Mouse (Mus musculus): ENCODE measurements at regions not wholly inside any gene's neighbourhood (a gene's known extent, or its start where the extent isn't known, plus 50 kb on each side); places are given as distances from the start of the nearest gene placed in this dataset.
"Not testable (repeated sequence)": the region's sequence is repeated elsewhere in the genome, so short reads cannot be mapped to it uniquely, and the experiment has no call there.

DNA sequence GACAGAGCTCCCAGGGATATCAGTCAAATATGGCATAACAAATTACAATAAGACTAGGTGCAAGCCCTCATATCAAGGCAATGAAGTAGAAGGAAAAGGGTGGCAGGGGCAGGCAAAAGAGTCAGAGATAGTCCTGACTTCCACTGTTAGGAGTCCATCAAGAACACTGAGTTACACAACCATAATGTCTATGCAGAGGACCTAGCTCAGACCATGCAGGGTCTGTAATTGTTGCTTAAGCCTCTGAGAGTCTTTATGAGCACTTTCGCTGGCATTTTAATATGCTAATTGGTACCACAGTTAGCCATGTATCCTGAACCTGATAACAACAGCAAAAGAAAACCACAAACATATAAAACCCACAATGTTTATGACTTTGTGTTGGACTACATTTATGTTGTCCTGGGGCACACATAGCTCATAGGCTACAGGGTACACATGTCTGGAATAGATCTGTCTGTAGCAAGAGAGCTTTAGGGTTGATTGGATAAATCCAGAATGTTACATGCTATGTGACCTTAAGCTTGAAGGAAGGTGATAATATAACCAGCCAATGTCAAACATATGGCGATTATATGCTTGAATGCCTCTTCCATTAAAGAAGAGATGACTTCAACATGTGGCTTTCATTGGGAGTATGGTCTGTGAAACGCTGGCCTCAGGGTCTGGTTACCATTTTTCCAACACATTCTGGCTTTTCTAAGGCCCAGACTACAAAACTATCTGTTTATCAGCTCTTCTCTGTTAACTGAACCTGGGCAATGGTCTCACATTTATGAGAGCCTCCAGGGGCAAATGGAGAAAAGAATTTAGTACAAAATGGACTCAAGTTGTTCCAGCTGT is 836.6 kb downstream of the Gm9195 start:
- DNase-seq (ENCODE audit: low spot score), result no peak

DNA sequence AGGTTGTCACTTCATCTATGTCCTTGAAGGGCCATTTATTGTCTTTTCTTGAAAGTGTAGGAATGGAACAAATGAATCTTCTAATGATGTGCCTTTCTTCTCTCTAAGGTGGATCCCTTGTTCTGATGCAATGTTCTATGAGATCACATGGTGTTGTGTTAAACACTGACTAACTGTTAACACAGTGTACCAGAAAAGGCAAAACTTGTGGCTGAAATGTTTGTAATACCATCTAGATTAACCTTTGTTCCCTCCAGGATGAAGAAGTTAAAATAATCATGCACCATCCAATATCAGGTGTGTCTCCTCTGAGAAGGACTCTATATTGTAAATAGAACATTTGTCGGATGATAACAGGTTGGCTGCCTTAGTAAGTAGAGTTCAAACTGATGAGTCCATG is 849.1 kb downstream of the Gm9195 start:
- DNase-seq (ENCODE audit: low spot score), result no peak

DNA sequence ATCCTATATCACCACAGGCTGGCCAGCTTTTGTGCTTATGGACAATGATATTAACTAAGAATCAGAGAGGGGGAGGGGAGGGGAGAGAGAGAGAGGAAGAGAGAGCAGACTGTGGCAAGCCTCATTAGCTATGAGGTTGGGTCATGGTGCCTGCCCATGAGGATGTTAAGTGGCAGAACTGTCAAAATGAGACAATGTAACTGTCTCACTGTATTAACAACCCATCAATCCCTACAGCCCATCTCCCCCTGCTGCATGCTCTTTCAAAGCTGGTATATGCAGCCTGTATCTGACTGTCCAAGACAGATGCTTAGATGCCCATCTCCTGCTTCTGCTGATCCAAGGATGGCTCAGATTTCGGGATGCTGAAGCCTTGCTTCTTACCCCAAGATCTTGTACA is 852.6 kb downstream of the Gm9195 start:
- no peak for DNase-seq (ENCODE audit: low spot score)

GRCm38 (mm10) chr14:71635091-71635490 is 856.5 kb downstream of the Gm9195 start:
- no peak for DNase-seq (ENCODE audit: low spot score)

- peak; percentile 54 for DNase-seq (ENCODE audit: low spot score)
Observed at GRCm38 (mm10) chr14:71609698-71610301, 881.8 kb downstream of the Gm9195 start.

DNA sequence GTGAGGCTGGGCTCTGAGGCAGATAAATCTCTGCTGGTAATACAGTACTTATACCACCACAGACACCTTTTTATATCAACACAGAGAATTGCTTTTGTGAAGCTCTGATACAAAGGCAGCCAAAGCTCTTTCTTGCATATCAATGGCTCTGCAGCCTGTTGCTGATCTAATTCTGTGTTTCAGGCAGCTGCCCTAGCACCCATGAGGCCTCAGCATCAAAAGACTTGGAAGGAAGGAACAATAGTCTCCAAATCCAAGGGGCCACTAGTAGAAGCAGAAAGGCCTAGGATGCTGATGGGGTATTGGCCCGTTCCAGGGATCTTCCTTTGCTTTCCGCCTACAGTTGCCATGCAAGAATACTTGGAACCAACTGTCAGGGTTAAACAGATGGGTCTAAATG is 887.9 kb downstream of the Gm9195 start:
- no peak for DNase-seq (ENCODE audit: low spot score)

DNA sequence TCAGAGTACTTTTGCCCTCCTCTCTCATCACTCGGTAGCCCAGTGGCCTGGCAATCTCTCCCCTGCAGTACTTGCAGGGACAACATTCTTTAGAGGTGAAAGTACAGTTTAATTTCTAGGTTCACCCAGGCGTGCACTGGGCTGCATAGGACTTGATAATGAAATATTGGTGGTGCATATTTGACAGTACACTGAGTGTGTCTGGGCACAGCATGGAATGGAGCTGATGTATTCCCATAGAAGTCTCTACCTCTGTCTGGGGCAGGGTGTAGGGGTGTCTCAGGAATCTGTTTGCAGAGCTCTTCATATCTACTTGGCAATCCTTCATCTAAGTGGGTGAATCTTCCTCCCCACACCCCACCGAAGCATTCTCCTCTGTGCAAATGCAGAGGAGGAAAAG is 893.8 kb downstream of the Gm9195 start:
- DNase-seq (ENCODE audit: low spot score), result no peak

- no peak for DNase-seq (ENCODE audit: low spot score)
Observed at GRCm38 (mm10) chr14:71588694-71589240, 902.9 kb downstream of the Gm9195 start.

- DNase-seq (ENCODE audit: low spot score), result no peak
Observed at GRCm38 (mm10) chr14:71588006-71588405, 903.6 kb downstream of the Gm9195 start.

DNA sequence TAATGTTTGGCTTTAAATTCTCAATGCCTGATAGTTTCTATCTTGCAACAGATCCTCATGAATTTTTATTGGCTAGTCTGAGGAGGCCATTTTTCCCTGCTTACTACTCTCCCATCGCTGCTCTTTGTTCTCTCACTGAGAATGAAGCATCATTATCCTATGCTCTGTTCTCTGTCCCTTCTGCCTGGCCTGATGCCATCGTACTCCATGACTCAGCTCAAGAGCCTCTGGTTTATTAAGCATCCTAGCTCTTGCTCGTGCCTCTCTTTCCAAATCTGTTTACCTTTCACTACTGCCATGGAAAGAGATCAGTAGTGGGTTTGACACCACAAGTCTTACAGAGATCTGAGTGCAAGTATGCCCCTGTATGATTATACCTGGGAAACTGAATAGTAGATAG is 926.8 kb downstream of the Gm9195 start:
- DNase-seq (ENCODE audit: low spot score), result no peak

DNA sequence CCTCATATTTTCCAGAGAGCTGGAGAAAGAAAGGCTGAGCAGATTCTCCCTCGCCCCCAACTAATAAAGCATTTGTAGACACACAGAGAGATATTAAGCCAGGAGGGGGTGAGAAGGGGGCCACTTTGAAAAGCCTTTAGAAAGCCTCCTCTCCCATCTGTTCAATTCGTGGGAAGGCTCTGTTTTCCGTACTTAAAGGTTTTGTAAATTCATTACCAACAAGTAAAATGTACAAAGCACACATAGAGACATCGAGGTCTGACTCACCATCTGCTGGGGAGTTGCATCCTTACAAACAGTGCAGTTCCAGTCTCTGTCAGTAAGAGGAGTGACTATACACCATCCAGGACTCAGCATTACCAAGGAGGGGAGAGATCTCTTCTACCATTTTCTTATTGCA is 929.7 kb downstream of the Gm9195 start:
- DNase-seq (ENCODE audit: low spot score), result no peak

DNA sequence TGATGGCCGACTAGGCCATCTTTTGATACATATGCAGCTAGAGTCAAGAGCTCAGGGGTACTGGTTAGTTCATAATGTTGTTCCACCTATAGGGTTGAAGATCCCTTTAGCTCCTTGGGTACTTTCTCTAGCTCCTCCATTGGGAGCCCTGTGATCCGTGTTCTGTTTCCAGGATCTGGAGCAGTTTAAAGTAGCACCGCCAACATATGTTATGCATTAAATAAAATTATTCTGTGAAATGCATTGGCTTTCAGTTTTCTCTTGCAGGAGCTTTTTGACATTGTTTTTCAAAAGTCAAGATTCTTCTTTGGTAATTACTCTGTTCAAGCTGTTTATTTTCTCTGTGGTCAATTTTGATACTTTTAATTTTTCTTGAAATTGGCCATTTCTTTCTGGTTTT is 937.3 kb downstream of the Gm9195 start:
- DNase-seq (ENCODE audit: low spot score), result not testable (repeated sequence)

- no peak for DNase-seq (ENCODE audit: low spot score)
Observed at GRCm38 (mm10) chr14:71543580-71543979, 943.9 kb upstream of the Fam160b2 start.

- peak; percentile 9 for DNase-seq (ENCODE audit: low spot score)
Observed at GRCm38 (mm10) chr14:71532074-71532659, 932.5 kb upstream of the Fam160b2 start.

DNA sequence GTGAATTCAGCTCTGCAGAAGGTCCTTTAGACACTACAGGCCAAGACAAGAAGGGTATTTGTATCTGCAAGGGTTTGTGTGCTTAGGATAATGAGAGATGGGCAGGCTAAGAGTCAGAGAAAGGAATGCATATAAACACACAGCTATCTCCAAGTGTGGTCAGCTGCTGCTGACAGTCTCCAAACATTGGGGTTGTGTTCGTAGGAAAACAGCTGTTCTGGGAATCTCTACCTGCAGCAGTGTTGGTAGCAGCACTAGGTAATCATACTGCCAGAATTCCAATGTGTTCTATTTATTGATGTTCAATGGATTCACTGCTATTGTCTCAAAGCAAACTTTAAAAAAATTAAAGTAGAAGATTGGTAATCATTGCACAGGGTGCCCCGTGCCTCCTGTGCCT is 931.7 kb upstream of the Fam160b2 start:
- DNase-seq (ENCODE audit: low spot score), result no peak

DNA sequence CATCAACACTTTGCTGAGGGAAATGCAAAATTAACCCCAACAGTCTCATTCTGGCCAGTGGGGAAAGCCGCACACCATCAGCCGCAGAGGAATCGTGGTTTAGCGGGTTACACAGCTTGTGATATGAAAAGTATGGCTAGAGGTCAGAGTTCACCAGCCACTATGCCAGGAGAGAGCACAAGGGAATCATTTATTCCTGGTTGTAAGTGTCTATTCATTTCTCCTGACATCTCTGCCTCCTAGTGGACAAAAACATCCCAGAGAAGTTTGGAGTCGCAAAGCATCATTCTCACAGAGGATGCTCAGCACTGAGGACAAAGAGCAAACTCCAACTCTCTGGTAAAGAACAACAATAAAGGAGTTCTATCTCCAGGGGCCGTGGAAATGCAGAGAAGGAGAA is 930.8 kb upstream of the Fam160b2 start:
- DNase-seq (ENCODE audit: low spot score), result peak; percentile 11

DNA sequence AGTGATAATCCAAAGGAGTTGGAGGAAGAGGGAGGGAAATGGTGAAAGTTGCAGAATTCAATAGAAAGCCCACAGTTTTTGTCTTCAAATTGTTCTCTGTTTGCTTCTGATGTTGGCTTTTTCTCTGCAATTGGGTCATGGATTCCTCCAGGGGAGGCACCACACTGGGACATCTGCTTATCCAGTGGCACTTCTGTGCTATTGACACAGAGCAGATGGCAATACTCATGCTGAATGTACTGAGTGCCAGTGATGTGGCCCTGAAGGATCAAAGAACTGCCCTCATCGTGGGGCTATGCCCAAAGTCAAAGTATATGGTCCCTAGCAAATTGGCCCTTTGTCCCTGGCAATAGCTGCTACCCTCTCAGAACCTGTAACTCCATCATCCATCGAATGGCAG is 918.9 kb upstream of the Fam160b2 start:
- DNase-seq (ENCODE audit: low spot score), result no peak

DNA sequence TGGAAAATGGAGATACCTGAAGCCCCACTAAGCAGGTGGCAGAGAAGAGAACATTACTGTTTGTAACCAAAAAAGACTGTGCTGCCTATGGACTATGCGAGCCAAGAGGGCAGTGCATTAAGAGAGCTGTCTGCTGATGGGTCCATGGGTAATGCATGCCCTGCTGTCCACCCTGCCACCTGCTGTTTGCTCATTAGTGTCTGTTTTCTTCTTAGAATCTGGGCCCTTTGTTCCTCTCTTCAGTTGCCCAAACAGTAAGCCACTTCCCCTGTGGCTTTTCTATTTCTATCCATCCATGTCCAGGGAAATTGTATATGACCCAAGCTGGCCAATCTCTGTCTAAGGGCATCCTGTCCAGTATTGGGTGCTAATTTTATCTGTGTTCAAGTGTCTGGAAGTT is 901.2 kb upstream of the Fam160b2 start:
- DNase-seq (ENCODE audit: low spot score), result peak; percentile 57

DNA sequence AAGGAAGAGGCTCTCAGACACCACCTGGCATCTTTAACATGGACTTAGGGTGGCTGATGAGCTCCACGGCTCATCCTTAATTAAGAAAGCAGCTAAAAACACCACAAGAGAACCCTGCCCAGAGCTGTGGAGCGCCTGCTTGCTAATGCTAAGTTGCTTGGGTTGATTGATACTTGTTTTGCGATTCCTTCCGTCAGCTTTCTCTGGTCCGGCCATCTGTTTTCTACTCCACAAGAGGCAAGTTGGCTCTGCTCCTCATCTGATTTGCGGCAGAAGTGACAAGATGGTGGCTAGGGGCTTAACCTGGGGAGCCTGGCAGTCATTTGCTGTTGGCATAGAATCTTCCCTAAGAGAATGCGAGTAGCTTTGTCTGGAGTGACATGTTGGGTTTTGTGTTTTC is 891.6 kb upstream of the Fam160b2 start:
- no peak for DNase-seq (ENCODE audit: low spot score)

GRCm38 (mm10) chr14:71486176-71486970 is 886.7 kb upstream of the Fam160b2 start:
- DNase-seq (ENCODE audit: low spot score), result no peak

DNA sequence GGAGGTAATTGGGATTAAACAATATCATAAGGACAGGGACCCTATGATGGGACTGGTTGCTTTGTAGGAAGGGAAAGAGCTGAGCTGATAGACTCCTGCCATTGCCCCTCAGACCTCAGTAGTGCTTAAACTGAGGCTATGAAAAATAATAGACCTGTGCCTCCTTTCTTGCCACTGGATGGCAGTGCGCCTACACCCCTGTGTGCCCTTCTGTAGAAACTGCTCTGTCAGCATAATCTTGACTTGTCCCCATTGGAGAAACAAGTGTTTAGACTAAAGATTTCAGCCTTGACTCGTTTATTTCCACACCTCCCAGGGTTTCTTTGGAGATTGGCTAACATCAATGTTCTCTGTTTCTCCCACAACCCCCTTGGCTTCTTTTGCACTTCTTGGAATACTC is 876.0 kb upstream of the Fam160b2 start:
- peak; percentile 22 for DNase-seq (ENCODE audit: low spot score)

DNA sequence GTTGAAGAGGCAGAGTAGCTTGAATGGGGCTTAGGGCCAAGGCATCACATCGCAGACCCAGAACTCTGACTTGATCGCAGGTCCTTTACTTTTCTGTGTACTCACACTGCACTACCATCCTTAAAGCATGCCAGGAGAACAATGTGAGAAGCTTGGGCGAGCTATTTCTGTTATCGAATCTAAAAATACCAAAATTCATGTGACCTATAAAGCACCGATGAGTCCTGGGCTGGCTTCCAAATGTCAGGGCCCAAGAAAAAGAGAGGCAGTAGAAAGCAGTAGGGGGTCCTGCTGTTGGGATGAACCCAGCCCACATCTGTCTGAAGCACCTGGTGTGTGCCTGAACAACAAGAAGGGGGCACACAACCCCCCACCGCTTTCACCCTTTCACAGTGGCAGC is 874.3 kb upstream of the Fam160b2 start:
- no peak for DNase-seq (ENCODE audit: low spot score)
